Mouse (Mus musculus) kidney, postnatal 14 days (tissue): ENCODE measurements around the gene Tmem108.
A peak's percentile ranks its signal among the peaks of the same experiment; 100 is the strongest.

Experiments
- DNase-seq: peaks from one replicate; pipeline ENCODE4 v3.0.0; 2022; ENCODE audit warnings: mixed read lengths

Gene Tmem108

DNA sequence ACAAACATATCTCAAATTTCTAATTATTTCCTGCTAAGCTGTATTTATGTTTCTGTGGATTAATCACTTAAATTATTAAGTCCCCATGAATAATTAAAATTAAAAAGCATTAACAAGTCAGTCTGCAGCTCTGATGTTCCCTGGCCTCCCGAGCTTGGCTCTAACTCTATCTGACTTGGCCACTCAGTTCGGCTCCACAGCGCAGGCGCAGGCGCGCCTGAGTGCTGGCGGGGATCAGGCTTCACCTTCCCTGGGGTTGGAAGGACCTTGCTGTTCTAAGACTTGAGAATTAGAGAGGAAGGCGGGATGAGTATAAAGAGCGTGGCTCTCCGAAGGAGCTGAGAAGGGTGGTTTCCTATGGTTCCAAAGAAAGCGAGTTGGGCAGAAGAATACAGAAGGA is 41.6 kb downstream of the Tmem108 start:
- no peak for DNase-seq

- no peak for DNase-seq
Measured at GRCm38 (mm10) chr9:103716002-103716401, 45.6 kb downstream of the Tmem108 start.

DNA sequence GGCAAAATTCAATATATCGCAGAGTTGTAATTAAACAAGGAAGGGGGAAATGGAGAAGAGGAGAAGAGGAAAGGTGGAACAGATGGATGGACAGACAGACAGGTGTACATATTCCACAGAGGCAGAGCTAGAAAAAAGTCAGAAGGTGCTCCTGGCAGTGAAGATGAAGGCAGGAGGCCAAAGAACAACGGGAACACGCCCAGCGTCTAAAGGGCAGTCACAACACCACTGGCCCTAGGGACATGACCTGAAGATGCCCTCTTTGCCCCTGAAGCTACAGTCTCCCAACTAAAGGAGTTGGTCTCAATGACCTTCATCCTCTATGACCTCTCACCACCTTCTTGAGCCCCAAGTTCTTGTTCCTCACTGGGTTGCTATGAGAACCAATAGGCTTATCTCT is 46.3 kb downstream of the Tmem108 start:
- DNase-seq = no peak

GRCm38 (mm10) chr9:103713230-103713629 is 48.4 kb downstream of the Tmem108 start:
- no peak for DNase-seq

GRCm38 (mm10) chr9:103712711-103713110 is 48.9 kb downstream of the Tmem108 start:
- DNase-seq = no peak

- DNase-seq = no peak
Measured at GRCm38 (mm10) chr9:103709694-103710093, 51.9 kb downstream of the Tmem108 start.

DNA sequence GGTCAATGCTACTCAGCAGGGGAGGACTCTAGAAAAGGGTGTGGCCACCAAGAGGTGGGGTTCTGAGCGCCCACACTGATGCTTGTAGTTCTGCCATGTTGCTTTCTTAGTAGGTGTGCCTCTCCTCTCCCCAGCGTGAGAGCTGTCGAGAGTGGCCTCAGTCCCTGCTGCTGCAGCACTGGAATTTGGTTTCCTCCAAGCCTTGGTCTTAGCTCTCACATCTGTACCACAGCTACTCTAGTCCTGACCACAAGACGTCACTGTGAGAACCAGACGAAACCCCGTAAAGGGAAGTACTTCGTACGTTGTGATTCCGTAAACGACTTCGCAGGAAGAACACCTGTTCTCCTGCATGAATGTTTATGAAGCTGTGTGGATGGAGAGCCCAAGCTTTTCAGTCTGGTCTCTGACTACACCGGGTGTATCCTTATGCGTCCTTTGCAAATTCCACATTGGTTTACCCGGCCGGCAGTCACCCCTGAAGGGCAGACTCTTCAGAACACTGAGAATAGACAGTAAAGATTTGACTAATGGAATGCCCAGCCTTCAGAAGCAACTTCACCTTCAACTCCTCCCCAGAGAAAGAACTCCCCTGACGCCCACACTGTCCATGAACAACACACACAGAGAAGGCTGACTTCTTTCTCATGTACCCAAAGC is 53.0 kb downstream of the Tmem108 start:
- DNase-seq = no peak

- no peak for DNase-seq
Measured at GRCm38 (mm10) chr9:103707857-103708256, 53.8 kb downstream of the Tmem108 start.

DNA sequence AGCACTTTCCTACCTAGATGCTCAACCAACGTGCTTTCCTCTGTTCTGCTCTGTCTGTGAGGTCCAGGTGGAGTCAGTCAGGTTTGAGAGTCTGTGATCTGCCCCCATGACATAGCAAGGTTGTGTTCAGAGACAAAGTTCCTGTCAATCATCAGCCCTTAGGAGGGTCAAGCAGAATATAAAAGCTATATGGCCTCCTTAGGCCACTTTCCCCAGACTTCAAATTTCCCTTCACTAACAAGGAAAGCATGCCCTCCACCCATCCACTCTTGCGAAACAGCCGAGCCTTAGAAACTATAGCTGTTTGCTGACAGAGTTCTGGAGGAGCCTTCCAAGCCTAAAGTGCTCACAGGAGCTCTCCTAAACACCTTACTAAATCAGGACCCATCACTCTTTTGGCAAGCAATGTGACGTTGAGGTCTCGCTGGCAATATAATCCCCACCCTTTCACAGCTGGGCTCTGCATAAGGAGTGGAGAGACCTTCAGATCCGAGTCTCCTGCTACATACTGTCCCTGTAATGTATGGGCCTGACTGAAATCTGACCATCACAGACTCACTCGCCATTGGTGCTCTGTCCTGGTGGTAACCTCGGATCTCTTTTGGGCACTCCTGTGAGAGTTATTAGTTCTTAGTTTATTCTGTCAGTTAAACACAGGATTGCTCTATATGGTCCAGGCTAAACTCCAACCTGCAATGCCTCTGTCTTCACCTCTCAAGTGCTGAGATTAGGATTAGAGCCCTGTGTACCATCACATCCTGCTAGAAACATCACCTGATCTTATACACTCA is 54.4 kb downstream of the Tmem108 start:
- DNase-seq = no peak

DNA sequence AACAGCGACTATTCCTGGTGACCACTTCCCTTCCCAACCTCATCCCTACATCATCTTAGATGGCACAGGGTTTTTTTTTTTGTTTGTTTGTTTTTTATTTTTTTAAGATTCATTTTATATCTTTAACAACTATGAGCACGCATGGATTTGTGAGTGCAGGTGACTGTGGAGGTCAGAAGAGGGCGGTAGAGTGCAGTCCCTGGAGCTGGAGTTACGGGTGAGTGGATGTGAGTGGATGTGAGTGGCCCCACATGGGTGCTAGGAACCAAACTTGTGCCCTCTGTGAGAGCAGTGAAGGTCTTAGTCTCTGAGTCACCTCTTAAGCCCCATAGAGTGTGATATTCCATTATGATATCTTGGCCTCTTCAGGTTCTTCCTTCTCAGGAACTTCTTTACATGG is 55.9 kb downstream of the Tmem108 start:
- DNase-seq = no peak

DNA sequence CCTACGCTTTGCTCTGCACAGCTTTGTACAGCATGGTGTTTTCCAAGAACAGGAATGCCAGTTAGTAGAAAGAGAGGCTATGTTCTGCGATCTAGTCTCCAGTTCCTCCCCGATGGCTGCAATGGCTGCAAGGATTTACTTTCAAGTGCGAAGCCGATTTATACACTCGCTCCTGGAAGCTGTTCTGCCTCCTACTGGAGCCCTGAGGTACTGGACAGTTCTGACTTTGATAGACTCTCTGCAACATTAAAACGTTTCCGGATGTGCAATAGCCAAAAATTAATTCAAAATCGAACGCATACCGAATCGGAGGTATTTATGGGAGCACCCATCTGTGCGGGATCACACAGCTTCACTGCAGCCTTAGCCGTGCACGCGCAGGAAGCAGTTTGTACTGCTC is 58.6 kb downstream of the Tmem108 start:
- DNase-seq = no peak

GRCm38 (mm10) chr9:103702452-103702851 is 59.2 kb downstream of the Tmem108 start:
- DNase-seq = no peak

- no peak for DNase-seq
Measured at GRCm38 (mm10) chr9:103701448-103701847, 60.2 kb downstream of the Tmem108 start.

GRCm38 (mm10) chr9:103700240-103700639 is 61.4 kb downstream of the Tmem108 start:
- no peak for DNase-seq

DNA sequence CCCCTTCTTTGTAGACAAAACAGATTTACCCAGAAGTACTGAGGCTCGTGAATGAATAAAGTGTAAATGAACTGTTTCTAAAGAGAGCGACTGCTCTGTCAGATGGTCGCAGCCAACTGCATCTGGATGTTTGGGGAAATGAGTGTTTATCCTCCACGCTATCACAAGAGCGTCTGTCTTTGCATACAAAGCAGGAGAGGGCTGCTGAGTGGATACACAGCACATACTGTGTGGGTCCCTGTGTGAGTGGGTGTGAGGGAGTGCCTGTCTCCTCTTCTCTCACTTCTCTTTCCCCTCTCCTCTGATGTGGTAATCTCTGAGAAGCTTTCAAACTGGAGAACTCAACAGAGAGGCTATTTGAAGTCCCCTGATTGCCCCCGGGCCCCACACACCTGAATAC is 64.7 kb downstream of the Tmem108 start:
- DNase-seq = no peak

DNA sequence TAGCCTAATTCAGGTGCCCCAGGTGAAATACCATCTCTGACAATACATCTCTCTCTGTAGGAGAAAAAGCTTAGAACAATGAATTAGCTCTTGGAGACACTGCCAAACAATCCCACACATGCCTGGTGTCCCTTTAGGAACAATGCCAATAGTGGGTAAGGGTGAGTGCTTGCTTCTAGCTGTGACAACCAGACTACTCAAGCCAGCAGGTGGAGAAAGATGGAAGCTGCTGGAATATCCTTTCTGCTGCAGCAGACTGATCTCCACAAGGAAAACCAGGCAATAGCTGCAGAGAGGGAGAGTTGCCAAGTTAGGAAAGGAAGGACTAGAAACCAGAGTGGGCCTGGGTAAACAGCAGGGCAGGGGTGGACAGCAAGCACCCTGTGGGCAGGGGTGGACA is 67.8 kb downstream of the Tmem108 start:
- DNase-seq = no peak

GRCm38 (mm10) chr9:103692699-103693098 is 68.9 kb downstream of the Tmem108 start:
- DNase-seq = no peak

DNA sequence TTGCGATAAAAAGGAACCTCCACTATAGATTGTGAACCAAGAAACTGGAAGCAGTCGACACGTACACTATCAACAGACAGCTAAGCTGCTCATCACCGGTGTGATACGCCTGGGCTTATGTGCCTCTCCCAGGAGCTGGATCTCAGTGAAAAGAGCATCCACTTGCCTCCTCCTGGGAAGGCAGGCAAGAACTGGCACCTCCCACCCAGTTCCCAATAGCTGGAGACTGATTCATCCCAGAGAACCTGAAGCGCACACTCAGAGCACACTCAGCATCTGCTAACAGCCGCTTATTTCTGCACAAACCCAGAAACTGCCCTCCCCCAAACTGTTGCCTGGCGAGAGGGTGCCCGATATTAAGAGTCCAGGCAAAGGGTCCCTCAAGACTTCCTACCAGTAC is 69.8 kb downstream of the Tmem108 start:
- DNase-seq = no peak

- DNase-seq = no peak
Measured at GRCm38 (mm10) chr9:103690446-103690845, 71.2 kb downstream of the Tmem108 start.

GRCm38 (mm10) chr9:103689697-103690096 is 71.9 kb downstream of the Tmem108 start:
- DNase-seq = peak; percentile 65

GRCm38 (mm10) chr9:103689006-103689405 is 72.6 kb downstream of the Tmem108 start:
- no peak for DNase-seq

GRCm38 (mm10) chr9:103687130-103687529 is 74.5 kb downstream of the Tmem108 start:
- DNase-seq = no peak

GRCm38 (mm10) chr9:103681741-103682330 is 79.8 kb downstream of the Tmem108 start:
- no peak for DNase-seq

DNA sequence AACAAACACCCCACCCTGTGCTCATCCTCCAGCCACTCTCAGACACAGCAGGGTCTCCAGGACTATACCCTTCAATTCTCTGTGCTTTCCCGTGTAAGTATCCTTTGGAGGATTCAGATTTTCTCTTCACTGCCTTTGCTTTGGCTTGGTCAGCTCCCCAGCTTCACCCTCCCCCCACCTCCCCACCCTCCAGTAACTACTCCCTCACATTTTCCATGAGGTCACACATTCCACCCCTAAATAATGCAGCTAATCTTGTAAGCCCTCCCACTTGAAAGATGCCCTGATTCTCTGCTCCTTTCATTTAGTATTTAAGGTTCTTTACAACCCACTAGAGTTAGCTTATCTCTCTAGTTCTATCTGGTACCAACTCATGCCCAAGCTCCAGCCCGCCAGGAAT is 82.4 kb downstream of the Tmem108 start:
- peak; percentile 17 for DNase-seq
